Mouse (Mus musculus): ENCODE measurements at regions not wholly inside any gene's neighbourhood (a gene's known extent, or its start where the extent isn't known, plus 50 kb on each side); places are given as distances from the start of the nearest gene placed in this dataset.

- no peak overlapping the region for H3K9ac ChIP-seq
- H3K4me1 ChIP-seq: 0 out of 2 replicates have a peak, but pooled peaks cover 2% of the 10 kb centered on the region
- no peak overlapping the region for H3K27ac ChIP-seq
- no peak for ATAC-seq (ENCODE audit: low FRiP score)
- no peak overlapping the region for H3K4me3 ChIP-seq
- H3K4me2 ChIP-seq (replicated peaks): no peak overlapping the region
- H3K9me3 ChIP-seq (replicated peaks): no peaks in the 10 kb centered on the region
- no peaks in the 10 kb centered on the region for H3K27me3 ChIP-seq
- no peaks in the 10 kb centered on the region for H3K36me3 ChIP-seq
These were observed 226.3 kb downstream of the Ahr start for GRCm38 (mm10) chr12:35308537-35308936.

- Histone ChIP-seq H3K4me1 (no peaks in the 10 kb centered on the region), H3K9me3 (replicated peaks) (no peaks in the 10 kb centered on the region), H3K9ac (no peak overlapping the region), H3K27ac (no peak overlapping the region), H3K36me3 (no peaks in the 10 kb centered on the region), H3K27me3 (no peaks in the 10 kb centered on the region), H3K4me2 (replicated peaks) (no peak overlapping the region), H3K4me3 (no peak overlapping the region)
- 76% methylated on average over 3 of the region's 3 CpGs for WGBS
- ATAC-seq (ENCODE audit: low FRiP score): no peak
These were observed 230.8 kb downstream of the Ahr start for GRCm38 (mm10) chr12:35303764-35304717.

- ATAC-seq (ENCODE audit: low FRiP score): no peak
- 88% methylated on average over 2 of the region's 2 CpGs for WGBS
- H3K4me3 ChIP-seq: no peak overlapping the region
These were observed 231.7 kb downstream of the Ahr start for GRCm38 (mm10) chr12:35303188-35303587.

GRCm38 (mm10) chr12:35294668-35295067 is 240.2 kb downstream of the Ahr start:
- no peak overlapping the region for H3K27ac ChIP-seq
- H3K4me3 ChIP-seq: no peak overlapping the region
- WGBS: 94% methylated on average over 1 of the region's 1 CpGs
- no peak overlapping the region for H3K9ac ChIP-seq
- H3K27me3 ChIP-seq: no peaks in the 10 kb centered on the region
- no peak overlapping the region for H3K4me2 ChIP-seq (replicated peaks)
- no peaks in the 10 kb centered on the region for H3K4me1 ChIP-seq
- H3K9me3 ChIP-seq (replicated peaks): no peaks in the 10 kb centered on the region
- no peaks in the 10 kb centered on the region for H3K36me3 ChIP-seq
- ATAC-seq (ENCODE audit: low FRiP score): no peak

More at GRCm38 (mm10) chr12:35303188-35303587, 231.7 kb downstream of the Ahr start:
- Histone ChIP-seq H3K4me2 (replicated peaks) (no peak overlapping the region), H3K27ac (no peak overlapping the region), H3K9ac (no peak overlapping the region), H3K36me3 (no peaks in the 10 kb centered on the region), H3K9me3 (replicated peaks) (no peaks in the 10 kb centered on the region), H3K4me1 (no peaks in the 10 kb centered on the region), H3K27me3 (no peaks in the 10 kb centered on the region)

GRCm38 (mm10) chr12:35293566-35293965 is 241.3 kb downstream of the Ahr start:
- Histone ChIP-seq H3K4me2 (replicated peaks) (no peak overlapping the region), H3K27me3 (no peaks in the 10 kb centered on the region), H3K4me3 (no peak overlapping the region), H3K9ac (no peak overlapping the region), H3K36me3 (no peaks in the 10 kb centered on the region), H3K4me1 (no peaks in the 10 kb centered on the region), H3K27ac (no peak overlapping the region), H3K9me3 (replicated peaks) (no peaks in the 10 kb centered on the region)
- ATAC-seq (ENCODE audit: low FRiP score): no peak
- WGBS: 86% methylated on average over 2 of the region's 2 CpGs

GRCm38 (mm10) chr12:35291941-35292341 is 242.9 kb downstream of the Ahr start:
- Histone ChIP-seq H3K9me3 (replicated peaks) (no peaks in the 10 kb centered on the region), H3K27ac (no peak overlapping the region), H3K9ac (no peak overlapping the region), H3K27me3 (no peaks in the 10 kb centered on the region), H3K36me3 (no peaks in the 10 kb centered on the region), H3K4me1 (no peaks in the 10 kb centered on the region), H3K4me2 (replicated peaks) (no peak overlapping the region), H3K4me3 (no peak overlapping the region)
- ATAC-seq (ENCODE audit: low FRiP score): no peak
- 80% methylated on average over 6 of the region's 6 CpGs for WGBS

GRCm38 (mm10) chr12:35287974-35288373 is 241.0 kb downstream of the Snx13 start:
- Histone ChIP-seq H3K4me2 (replicated peaks) (no peak overlapping the region), H3K4me1 (no peaks in the 10 kb centered on the region), H3K27me3 (no peaks in the 10 kb centered on the region), H3K9ac (no peak overlapping the region), H3K4me3 (no peak overlapping the region), H3K9me3 (replicated peaks) (no peaks in the 10 kb centered on the region), H3K36me3 (no peaks in the 10 kb centered on the region), H3K27ac (no peak overlapping the region)
- ATAC-seq (ENCODE audit: low FRiP score): no peak
- WGBS: 73% methylated on average over 2 of the region's 2 CpGs

GRCm38 (mm10) chr12:35287570-35287969 is 240.6 kb downstream of the Snx13 start:
- Histone ChIP-seq H3K4me2 (replicated peaks) (no peak overlapping the region), H3K27ac (no peak overlapping the region), H3K9ac (no peak overlapping the region), H3K9me3 (replicated peaks) (no peaks in the 10 kb centered on the region), H3K27me3 (no peaks in the 10 kb centered on the region), H3K4me1 (no peaks in the 10 kb centered on the region), H3K36me3 (no peaks in the 10 kb centered on the region), H3K4me3 (no peak overlapping the region)
- 83% methylated on average over 3 of the region's 3 CpGs for WGBS
- no peak for ATAC-seq (ENCODE audit: low FRiP score)

- H3K9me3 ChIP-seq (replicated peaks): no peaks in the 10 kb centered on the region
- 83% methylated on average over 3 of the region's 3 CpGs for WGBS
- no peak overlapping the region for H3K4me2 ChIP-seq (replicated peaks)
- no peak overlapping the region for H3K4me3 ChIP-seq
- no peak overlapping the region for H3K9ac ChIP-seq
- no peaks in the 10 kb centered on the region for H3K36me3 ChIP-seq
- H3K27ac ChIP-seq: no peak overlapping the region
- no peaks in the 10 kb centered on the region for H3K27me3 ChIP-seq
- no peaks in the 10 kb centered on the region for H3K4me1 ChIP-seq
- ATAC-seq (ENCODE audit: low FRiP score): no peak
These were observed 240.1 kb downstream of the Snx13 start for GRCm38 (mm10) chr12:35286974-35287553.

- 72% methylated on average over 2 of the region's 2 CpGs for WGBS
- no peak for ATAC-seq (ENCODE audit: low FRiP score)
- Histone ChIP-seq H3K9me3 (replicated peaks) (no peaks in the 10 kb centered on the region), H3K9ac (no peak overlapping the region), H3K4me1 (no peaks in the 10 kb centered on the region), H3K4me2 (replicated peaks) (no peak overlapping the region), H3K27ac (no peak overlapping the region), H3K27me3 (no peaks in the 10 kb centered on the region), H3K4me3 (no peak overlapping the region), H3K36me3 (no peaks in the 10 kb centered on the region)
These were observed 237.4 kb downstream of the Snx13 start for GRCm38 (mm10) chr12:35284345-35284744.

GRCm38 (mm10) chr12:35283925-35284324 is 236.9 kb downstream of the Snx13 start:
- 61% methylated on average over 5 of the region's 5 CpGs for WGBS
- no peaks in the 10 kb centered on the region for H3K4me1 ChIP-seq
- H3K4me3 ChIP-seq: no peak overlapping the region
- no peaks in the 10 kb centered on the region for H3K36me3 ChIP-seq
- no peak overlapping the region for H3K4me2 ChIP-seq (replicated peaks)
- ATAC-seq (ENCODE audit: low FRiP score): no peak
- H3K9ac ChIP-seq: no peak overlapping the region
- no peaks in the 10 kb centered on the region for H3K27me3 ChIP-seq
- H3K27ac ChIP-seq: no peak overlapping the region
- H3K9me3 ChIP-seq (replicated peaks): no peaks in the 10 kb centered on the region

- Histone ChIP-seq H3K27me3 (no peaks in the 10 kb centered on the region), H3K27ac (no peak overlapping the region), H3K4me2 (replicated peaks) (no peak overlapping the region), H3K36me3 (no peaks in the 10 kb centered on the region), H3K4me1 (no peaks in the 10 kb centered on the region), H3K9ac (no peak overlapping the region), H3K9me3 (replicated peaks) (no peaks in the 10 kb centered on the region), H3K4me3 (no peak overlapping the region)
- ATAC-seq (ENCODE audit: low FRiP score): no peak
These were observed 236.4 kb downstream of the Snx13 start for GRCm38 (mm10) chr12:35283407-35283806.

GRCm38 (mm10) chr12:35269465-35269864 is 222.5 kb downstream of the Snx13 start:
- Histone ChIP-seq H3K36me3 (no peaks in the 10 kb centered on the region), H3K4me1 (no peaks in the 10 kb centered on the region), H3K4me3 (no peak overlapping the region), H3K9me3 (replicated peaks) (no peaks in the 10 kb centered on the region), H3K4me2 (replicated peaks) (no peak overlapping the region), H3K9ac (no peak overlapping the region), H3K27ac (no peak overlapping the region), H3K27me3 (no peaks in the 10 kb centered on the region)
- no peak for ATAC-seq (ENCODE audit: low FRiP score)

Measured in hindbrain, embryonic 12.5 days (tissue).